Mouse (Mus musculus): Measurements from ENCODE around the gene Fastk. TPM values are rescaled to one million over a fixed set of nuclear protein-coding genes. Genes with fewer than 3 reads are reported as not detected.

Gene Fastk
- polyA plus RNA-seq, 1 experiment from 2014 or later = 120 TPM

- H3K4me1 ChIP-seq = peaks cover 43% of the 10 kb centered on the region
- H3K9me3 ChIP-seq = no peaks in the 10 kb centered on the region
- H3K27ac ChIP-seq = no peak overlapping the region
- H3K4me2 ChIP-seq (replicated peaks) = peak overlapping the region; percentile 83
- H3K27me3 ChIP-seq = peaks cover 29% of the 10 kb centered on the region
- no peak for ATAC-seq (ENCODE audit: low FRiP score, low read depth)
- peak overlapping the region; percentile 72 for H3K9ac ChIP-seq
- WGBS = 2% methylated on average over 67 of the region's 67 CpGs
- peaks cover 40% of the 10 kb centered on the region for H3K36me3 ChIP-seq
- peak overlapping the region; percentile 51 for H3K4me3 ChIP-seq
Measured at GRCm38 (mm10) chr5:24474723-24475261, 29.7 kb upstream of the Fastk start.

DNA sequence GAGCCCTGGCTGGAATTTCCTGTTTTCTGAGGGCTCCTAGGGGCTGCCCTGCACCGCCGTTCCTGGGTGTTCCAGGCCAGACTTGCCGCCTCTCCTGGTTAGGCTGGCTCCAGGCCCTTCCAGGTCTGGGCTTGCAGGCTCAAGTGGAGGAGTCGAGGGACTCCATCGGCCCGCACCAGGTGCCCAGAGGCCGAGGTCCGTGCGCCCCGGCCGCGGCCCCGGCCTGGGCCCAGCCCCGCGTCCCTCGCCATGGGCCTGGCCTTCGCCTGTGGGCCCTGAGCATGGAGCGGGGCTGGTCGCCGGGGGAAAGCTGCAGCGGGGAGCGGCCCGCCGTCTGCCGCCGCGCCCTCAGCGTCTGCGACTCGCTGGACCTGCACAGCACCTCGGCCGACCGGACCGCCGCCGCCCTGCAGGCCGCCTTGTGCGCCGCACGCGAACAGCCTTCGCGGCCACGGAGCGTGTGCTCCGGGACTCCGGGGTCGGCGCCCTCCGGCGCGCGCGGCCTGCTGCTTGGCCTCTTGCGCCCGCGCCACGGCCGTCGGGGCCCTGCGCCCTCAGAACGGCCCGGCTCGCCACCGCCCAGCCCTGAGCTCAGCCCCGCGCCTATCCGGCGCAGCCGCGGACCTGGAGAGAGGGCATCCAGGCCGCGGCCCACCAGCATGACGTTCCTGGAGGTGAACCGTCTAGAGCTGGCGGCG is 29.1 kb upstream of the Fastk start:
- peak overlapping the region; percentile 44; the same call in 1 of the 2 replicates for H3K27ac ChIP-seq
- 2% methylated on average over 71 of the region's 77 CpGs for WGBS
- H3K9ac ChIP-seq = peak overlapping the region; percentile 72
- H3K27me3 ChIP-seq = peaks cover 29% of the 10 kb centered on the region
- peak overlapping the region; percentile 51 for H3K4me3 ChIP-seq
- H3K4me1 ChIP-seq = peaks cover 47% of the 10 kb centered on the region
- H3K4me2 ChIP-seq (replicated peaks) = peak overlapping the region; percentile 83
- peak; percentile 21 for ATAC-seq (ENCODE audit: low FRiP score, low read depth)
- no peaks in the 10 kb centered on the region for H3K9me3 ChIP-seq
- peaks cover 34% of the 10 kb centered on the region for H3K36me3 ChIP-seq

DNA sequence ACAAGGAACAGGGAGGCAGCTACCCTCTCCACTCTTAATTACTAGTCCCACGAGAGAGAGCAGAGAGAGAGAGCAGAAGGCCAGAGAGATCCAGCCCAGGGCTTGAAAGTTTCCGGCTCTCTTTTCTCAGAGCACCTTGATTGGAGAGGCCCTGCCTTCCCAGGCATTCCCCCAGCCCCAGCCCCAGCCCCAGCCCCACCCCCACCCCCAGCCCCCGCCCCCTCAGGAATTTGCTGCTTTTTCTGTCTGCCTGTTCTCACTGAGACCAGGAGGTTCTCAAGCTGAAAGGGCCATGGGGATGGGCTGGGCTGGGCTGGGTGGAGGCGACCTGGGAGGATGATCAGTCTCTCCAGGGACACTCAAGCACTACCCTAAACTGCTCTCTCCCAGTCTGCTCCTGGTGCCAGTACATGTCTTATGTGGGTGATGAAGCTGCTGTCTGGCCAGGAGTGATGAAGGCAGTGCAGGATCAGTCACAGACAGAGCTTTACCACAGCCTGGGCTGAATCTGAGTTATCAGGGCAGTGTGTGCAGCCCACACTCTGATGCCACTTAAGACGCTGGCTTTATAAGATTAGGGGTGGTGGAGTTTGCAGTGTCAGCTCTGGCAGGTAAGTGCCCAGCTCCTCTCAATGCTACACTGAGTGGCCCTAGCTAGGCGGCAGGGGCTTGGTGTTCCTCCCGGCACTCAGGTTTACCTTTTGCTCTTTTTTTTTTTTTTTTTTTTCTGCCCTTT is 28.0 kb upstream of the Fastk start:
- peak overlapping the region; percentile 83 for H3K4me2 ChIP-seq (replicated peaks)
- H3K36me3 ChIP-seq = peaks cover 23% of the 10 kb centered on the region
- 16% methylated on average over 7 of the region's 7 CpGs for WGBS
- peaks cover 49% of the 10 kb centered on the region for H3K4me1 ChIP-seq
- H3K27me3 ChIP-seq = peaks cover 29% of the 10 kb centered on the region
- H3K4me3 ChIP-seq = 0 out of 2 replicates have a peak overlapping the region, but pooled peaks have one; percentile 51
- H3K27ac ChIP-seq = peak overlapping the region; percentile 64
- ATAC-seq (ENCODE audit: low FRiP score, low read depth) = peak; percentile 10; the same call in 1 of the 2 replicates
- no peak overlapping the region for H3K9ac ChIP-seq
- H3K9me3 ChIP-seq = no peaks in the 10 kb centered on the region

DNA sequence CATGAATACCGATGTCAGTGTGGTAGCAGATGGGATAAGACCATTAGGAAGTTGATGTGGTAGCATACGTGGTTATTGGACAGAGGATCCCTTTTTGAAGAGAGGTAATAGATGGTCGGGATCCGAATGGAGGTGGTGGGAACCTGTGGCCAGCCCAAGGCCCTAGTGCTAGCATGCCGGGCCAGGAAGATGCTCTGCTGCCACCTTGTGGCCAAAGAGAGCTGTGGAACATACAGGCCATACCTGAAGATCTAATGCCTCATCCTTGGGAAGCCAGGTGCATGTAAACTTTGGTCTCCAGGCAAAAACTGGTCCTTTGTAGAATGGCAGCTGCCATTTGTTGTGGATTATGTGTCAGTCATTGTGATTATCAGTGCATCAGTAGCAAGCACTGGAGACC is 25.5 kb upstream of the Fastk start:
- WGBS = 9% methylated on average over 5 of the region's 5 CpGs
- Histone ChIP-seq H3K4me1 (peaks cover 43% of the 10 kb centered on the region), H3K27ac (no peak overlapping the region), H3K4me3 (no peak overlapping the region), H3K9ac (no peak overlapping the region), H3K36me3 (no peaks in the 10 kb centered on the region; the same call in 1 of the 2 replicates), H3K9me3 (no peaks in the 10 kb centered on the region), H3K27me3 (peaks cover 26% of the 10 kb centered on the region), H3K4me2 (replicated peaks) (no peak overlapping the region)
- ATAC-seq (ENCODE audit: low FRiP score, low read depth) = no peak

GRCm38 (mm10) chr5:24466762-24467161 is 21.7 kb upstream of the Fastk start:
- Histone ChIP-seq H3K36me3 (peaks cover 14% of the 10 kb centered on the region), H3K4me3 (no peak overlapping the region), H3K4me2 (replicated peaks) (no peak overlapping the region), H3K27me3 (no peaks in the 10 kb centered on the region), H3K9me3 (no peaks in the 10 kb centered on the region), H3K9ac (no peak overlapping the region), H3K27ac (no peak overlapping the region), H3K4me1 (peaks cover 6% of the 10 kb centered on the region; the same call in 1 of the 2 replicates)
- 72% methylated on average over 12 of the region's 12 CpGs for WGBS
- ATAC-seq (ENCODE audit: low FRiP score, low read depth) = no peak

- Histone ChIP-seq H3K4me3 (no peak overlapping the region), H3K36me3 (peaks cover 39% of the 10 kb centered on the region), H3K27ac (peak overlapping the region; percentile 16; the same call in 1 of the 2 replicates), H3K9me3 (0 out of 2 replicates have a peak, but pooled peaks cover 3% of the 10 kb centered on the region), H3K4me2 (replicated peaks) (peak overlapping the region; percentile 100), H3K4me1 (peaks cover 44% of the 10 kb centered on the region), H3K27me3 (no peaks in the 10 kb centered on the region), H3K9ac (0 out of 2 replicates have a peak overlapping the region, but pooled peaks have one; percentile 48)
- WGBS = 70% methylated on average over 7 of the region's 7 CpGs
- no peak for ATAC-seq (ENCODE audit: low FRiP score, low read depth)
Measured at GRCm38 (mm10) chr5:24455613-24456012, 10.5 kb upstream of the Fastk start.

- ATAC-seq (ENCODE audit: low FRiP score, low read depth) = no peak
Measured at GRCm38 (mm10) chr5:24455076-24455475, 10.0 kb upstream of the Fastk start.

DNA sequence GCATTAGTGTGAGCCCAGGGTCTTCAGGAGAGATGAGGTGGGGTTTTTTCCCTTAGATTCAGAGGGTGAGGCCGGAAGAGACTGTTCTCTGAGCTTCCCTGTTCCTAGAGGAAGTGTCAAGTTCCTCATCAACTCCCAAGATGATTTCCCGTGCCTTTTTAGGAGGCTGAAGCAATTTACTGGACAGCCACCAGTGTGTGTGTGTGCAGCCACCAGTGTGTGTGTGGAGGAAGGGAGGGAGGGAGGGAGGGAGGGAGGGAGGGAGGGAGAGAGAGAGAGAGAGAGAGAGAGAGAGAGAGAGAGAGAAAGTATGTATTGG is 8.9 kb upstream of the Fastk start:
- Histone ChIP-seq H3K4me1 (peaks cover 44% of the 10 kb centered on the region), H3K27me3 (no peaks in the 10 kb centered on the region), H3K9ac (peak overlapping the region; percentile 95), H3K4me3 (peak overlapping the region; percentile 94), H3K36me3 (peaks cover 31% of the 10 kb centered on the region), H3K9me3 (0 out of 2 replicates have a peak, but pooled peaks cover 3% of the 10 kb centered on the region), H3K4me2 (replicated peaks) (peak overlapping the region; percentile 100), H3K27ac (no peak overlapping the region)
- no peak for ATAC-seq (ENCODE audit: low FRiP score, low read depth)
- 6% methylated on average over 2 of the region's 2 CpGs for WGBS

More at GRCm38 (mm10) chr5:24455076-24455475, 10.0 kb upstream of the Fastk start:
- Histone ChIP-seq H3K27ac (0 out of 2 replicates have a peak overlapping the region, but pooled peaks have one; percentile 44), H3K4me1 (peaks cover 44% of the 10 kb centered on the region), H3K36me3 (peaks cover 35% of the 10 kb centered on the region), H3K4me3 (no peak overlapping the region), H3K27me3 (no peaks in the 10 kb centered on the region), H3K4me2 (replicated peaks) (peak overlapping the region; percentile 100), H3K9ac (peak overlapping the region; percentile 8; the same call in 1 of the 2 replicates), H3K9me3 (0 out of 2 replicates have a peak, but pooled peaks cover 3% of the 10 kb centered on the region)
- 63% methylated on average over 3 of the region's 3 CpGs for WGBS

- peaks cover 26% of the 10 kb centered on the region for H3K36me3 ChIP-seq
- H3K27ac ChIP-seq = peak overlapping the region; percentile 91; the same call in 1 of the 2 replicates
- ATAC-seq (ENCODE audit: low FRiP score, low read depth) = no peak
- H3K27me3 ChIP-seq = no peaks in the 10 kb centered on the region
- 8% methylated on average over 5 of the region's 5 CpGs for WGBS
- peak overlapping the region; percentile 95 for H3K9ac ChIP-seq
- 0 out of 2 replicates have a peak, but pooled peaks cover 3% of the 10 kb centered on the region for H3K9me3 ChIP-seq
- peak overlapping the region; percentile 100 for H3K4me2 ChIP-seq (replicated peaks)
- H3K4me3 ChIP-seq = peak overlapping the region; percentile 94
- H3K4me1 ChIP-seq = peaks cover 44% of the 10 kb centered on the region
Measured at GRCm38 (mm10) chr5:24453283-24453984, 8.3 kb upstream of the Fastk start.

DNA sequence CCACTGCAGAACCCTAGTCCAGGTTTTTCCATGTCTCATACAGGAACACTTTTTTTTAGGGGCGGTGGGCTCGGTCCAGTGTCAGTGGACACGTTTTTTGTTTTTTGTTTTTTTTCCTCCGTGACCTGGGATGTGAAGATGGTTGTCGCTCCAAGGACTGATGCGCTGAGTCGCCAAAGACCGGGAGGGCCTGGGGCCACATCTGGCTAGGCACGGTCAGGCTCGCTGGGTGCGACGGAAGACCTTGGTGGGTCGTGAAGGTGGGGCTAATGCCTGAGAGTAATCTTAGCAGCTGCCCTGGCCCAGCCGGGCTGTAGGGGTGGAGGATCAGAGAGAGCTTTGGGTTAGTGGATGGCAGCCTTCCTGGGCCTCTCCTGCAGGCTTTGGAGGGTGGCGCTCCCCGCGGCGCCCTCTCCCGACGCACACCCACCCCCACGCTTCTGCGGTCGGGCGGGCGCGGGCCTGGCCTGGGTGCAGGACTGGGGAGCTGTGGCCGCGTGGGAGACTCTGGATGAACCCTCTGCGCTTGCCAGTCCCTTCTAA is 7.7 kb upstream of the Fastk start:
- WGBS = 0% methylated on average over 29 of the region's 29 CpGs
- peaks cover 49% of the 10 kb centered on the region for H3K4me1 ChIP-seq
- peak overlapping the region; percentile 100 for H3K4me2 ChIP-seq (replicated peaks)
- peaks cover 19% of the 10 kb centered on the region for H3K36me3 ChIP-seq
- H3K9ac ChIP-seq = peak overlapping the region; percentile 95
- peak overlapping the region; percentile 91 for H3K27ac ChIP-seq
- ATAC-seq (ENCODE audit: low FRiP score, low read depth) = peak; percentile 30; the same call in 1 of the 2 replicates
- no peaks in the 10 kb centered on the region for H3K27me3 ChIP-seq
- 0 out of 2 replicates have a peak, but pooled peaks cover 3% of the 10 kb centered on the region for H3K9me3 ChIP-seq
- H3K4me3 ChIP-seq = peak overlapping the region; percentile 94

DNA sequence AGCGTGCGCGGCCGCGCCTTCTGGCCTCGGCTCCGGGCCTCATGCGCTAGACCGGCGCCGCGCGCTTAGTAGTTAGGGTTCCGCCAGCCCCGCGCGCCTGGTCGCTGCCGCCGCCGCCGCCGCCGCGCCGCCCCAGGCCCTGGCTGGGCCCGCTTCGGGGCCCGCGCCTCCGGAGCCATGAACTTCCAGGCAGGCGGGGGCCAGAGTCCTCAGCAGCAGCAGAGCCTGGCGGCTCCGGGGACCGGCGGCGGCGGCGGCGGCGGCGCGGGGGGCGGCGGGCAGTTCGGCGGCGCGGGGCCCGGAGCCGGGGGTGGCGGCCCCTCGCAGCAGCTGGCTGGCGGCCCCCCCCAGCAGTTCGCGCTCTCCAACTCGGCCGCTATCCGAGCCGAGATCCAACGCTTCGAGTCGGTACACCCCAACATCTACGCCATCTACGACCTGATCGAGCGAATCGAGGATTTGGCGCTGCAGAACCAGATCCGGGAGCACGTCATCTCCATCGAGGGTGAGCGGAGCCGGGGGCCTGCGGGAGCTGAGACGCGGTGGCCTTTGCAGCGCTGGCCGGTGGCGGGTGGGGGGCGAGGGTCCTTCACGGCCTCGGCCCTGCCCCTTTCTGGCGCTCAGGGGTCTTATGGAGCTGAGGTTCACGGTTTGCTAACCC is 7.1 kb upstream of the Fastk start, which contains the start of gene Agap3:
TSS of gene Agap3 (plus strand) at position 148 of the 661 bp plus-strand sequence.
- Histone ChIP-seq H3K27ac (peak within 1 kb of the TSS; percentile 91), H3K27me3 (no peaks in the 10 kb centered on the region), H3K9ac (peak within 1 kb of the TSS; percentile 95), H3K9me3 (no peaks in the 10 kb centered on the region), H3K4me2 (replicated peaks) (peak within 1 kb of the TSS; percentile 100), H3K4me1 (peaks cover 52% of the 10 kb centered on the region), H3K4me3 (peak within 1 kb of the TSS; percentile 94), H3K36me3 (peaks cover 13% of the 10 kb centered on the region)
- under 1% methylated on average over 65 of the region's 85 CpGs for WGBS
- ATAC-seq (ENCODE audit: low FRiP score, low read depth) = peak; percentile 58

Data from limb, embryonic 13.5 days (tissue).